Mouse (Mus musculus): Measurements from ENCODE around the gene F930015N05Rik.

GRCm38 (mm10) chr11:64442119-64442518, 5.7 kb upstream of the F930015N05Rik start:
- TF ChIP-seq POLR2A (IDR thresholded peaks at IDR 0.05; ENCODE audit: low read depth, low read length): no peak
- no peak for TF ChIP-seq CTCF (IDR thresholded peaks at IDR 0.05; ENCODE audit: extremely low read depth, insufficient read depth, insufficient read length, insufficient replicate concordance)
